Mouse (Mus musculus): Measurements from ENCODE around the gene Tmem88b.

Gene Tmem88b

DNA sequence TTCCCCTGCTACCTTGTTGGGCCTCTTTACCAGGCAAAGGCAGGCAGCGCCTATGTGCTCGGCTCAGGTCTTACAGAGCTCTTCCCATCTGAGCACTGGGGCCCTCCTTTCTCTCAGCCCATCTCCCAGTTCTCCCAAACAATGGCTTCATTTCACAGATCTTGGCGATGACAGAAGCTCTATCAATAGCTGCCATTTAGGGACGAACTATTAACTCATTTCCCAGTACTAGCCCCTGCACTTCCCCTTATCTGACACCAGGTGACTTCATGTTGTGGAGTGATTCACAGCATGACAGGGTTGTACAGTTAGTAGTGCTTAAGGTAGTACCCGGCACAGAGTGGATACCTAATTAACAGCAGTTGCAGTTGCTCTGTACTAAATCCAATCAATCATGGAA, at the start of gene Tmem88b:
Tmem88b (minus strand) TSS at position 56 of the 400 bp plus-strand sequence.
- in situ Hi-C loops (cut with MboI, MseI), result no loop called here

DNA sequence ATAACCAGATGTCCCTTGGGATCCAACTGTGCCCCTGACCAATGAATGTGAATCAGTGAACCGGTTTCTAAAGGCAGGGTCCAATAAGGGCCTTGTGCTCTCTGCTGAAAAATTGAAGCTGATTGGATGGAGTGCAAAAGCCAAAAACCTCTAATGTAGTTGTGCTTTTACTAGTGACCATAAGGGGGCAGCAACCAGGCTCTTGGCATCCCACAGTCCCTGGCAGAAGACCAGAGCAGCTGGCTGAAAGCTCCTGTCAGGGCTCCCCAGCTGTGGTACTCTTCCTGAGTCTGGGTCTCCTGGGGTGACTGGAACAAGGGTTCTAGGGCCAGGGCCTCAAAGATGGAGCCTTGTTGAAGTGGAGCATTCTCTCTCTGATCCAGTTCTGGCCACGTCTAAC, 48.2 kb upstream of the Tmem88b start:
- in situ Hi-C loops (cut with MboI, MseI), result no loop called here

GRCm38 (mm10) chr4:155833234-155833633, 47.6 kb upstream of the Tmem88b start:
- in situ Hi-C loops (cut with MboI, MseI), result no loop called here

GRCm38 (mm10) chr4:155832321-155832720, 46.6 kb upstream of the Tmem88b start:
- in situ Hi-C loops (cut with MboI, MseI), result no loop called here

DNA sequence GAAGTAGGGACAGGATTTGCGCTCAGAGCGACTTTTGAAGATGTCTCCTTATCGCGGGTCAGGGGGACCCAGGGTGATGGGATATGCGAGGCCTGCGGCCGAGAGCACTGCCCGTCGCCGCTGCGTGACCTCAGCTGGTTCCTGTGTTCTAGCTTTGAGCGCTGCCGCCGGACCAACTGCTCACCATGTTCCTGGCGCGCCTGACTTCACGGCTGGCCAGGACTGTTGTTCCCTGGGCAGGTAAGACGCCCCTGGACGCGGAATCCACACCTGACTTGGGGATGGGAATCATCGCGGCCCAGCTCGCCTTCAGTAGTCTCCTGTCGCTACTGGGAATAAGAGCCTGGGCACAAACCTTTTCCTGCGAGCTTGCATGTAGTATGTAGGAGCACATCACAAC, 46.2 kb upstream of the Tmem88b start:
- in situ Hi-C loops (cut with MboI, MseI), result no loop called here

DNA sequence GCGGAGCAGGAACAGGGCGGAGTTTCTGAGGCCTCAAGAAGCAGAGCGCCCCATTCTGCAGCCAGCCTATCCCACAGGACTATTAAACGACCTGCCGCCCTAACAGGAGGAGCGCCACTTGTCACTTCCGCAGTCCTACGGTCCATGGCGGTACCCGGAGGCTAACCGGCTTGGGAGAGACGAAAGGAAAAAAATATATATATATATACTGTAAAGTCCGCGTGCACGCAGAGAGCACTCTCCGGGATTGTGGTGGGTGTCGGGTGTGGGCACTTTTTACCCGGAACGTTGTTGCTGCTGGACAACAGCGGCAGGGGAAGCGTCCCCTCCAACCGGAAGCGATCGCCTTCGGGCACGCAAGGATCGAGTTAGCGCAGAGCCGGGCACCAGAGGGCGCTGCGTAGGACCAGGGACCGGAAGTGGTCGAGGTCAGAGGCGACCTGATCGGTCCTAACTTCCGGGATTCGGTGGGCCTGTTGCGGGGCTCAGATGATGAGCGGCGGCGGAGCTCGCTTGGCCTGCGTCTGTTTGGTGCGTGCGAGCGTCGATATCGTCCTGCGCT, 45.6 kb upstream of the Tmem88b start, which contains the start of gene Aurkaip1:
Aurkaip1 (plus strand) TSS at position 68 of the 562 bp plus-strand sequence.
- in situ Hi-C loops (cut with MboI, MseI), result no loop called here

- in situ Hi-C loops (cut with MboI, MseI), result no loop called here
Measured at GRCm38 (mm10) chr4:155830596-155830995, 44.9 kb upstream of the Tmem88b start.

- in situ Hi-C loops (cut with MboI, MseI), result no loop called here
Measured at GRCm38 (mm10) chr4:155829866-155830265, 44.2 kb upstream of the Tmem88b start.

DNA sequence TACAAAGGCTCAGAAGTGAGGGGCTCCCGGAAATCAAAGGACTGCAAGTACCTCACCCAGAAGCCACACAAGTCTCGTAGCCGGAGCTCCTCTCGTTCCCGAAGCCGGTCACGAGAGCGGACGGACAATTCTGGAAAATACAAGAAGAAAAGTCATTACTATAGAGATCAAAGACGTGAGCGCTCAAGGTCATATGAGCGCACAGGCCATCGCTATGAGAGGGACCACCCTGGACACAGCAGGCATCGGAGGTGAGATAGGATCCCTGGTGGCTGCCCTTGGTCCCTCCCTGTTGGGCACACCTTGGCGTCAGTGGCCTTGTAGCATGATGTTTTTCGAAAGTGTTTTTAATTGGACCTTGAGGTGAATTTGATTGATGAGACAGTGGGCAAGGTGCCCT, 37.8 kb upstream of the Tmem88b start:
- in situ Hi-C loops (cut with MboI, MseI), result no loop called here

DNA sequence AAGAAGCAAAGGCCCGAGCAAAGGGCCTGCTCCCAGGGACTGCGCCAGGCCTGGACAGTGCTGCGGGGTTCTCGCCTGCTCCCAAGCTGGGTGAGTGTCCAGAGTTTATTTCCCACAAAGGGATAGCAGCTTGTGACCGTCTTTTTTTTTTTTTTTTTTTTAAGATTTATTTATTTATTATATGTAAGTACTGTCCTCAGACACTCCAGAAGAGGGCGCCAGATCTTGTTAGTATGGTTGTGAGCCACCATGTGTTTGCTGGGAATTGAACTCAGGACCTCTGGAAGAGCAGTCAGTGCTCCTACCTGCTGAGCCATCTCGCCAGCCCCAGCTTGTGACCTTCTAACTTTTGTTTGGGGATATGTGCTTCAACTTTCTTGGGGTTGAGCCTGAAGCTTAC, 35.4 kb upstream of the Tmem88b start:
- in situ Hi-C loops (cut with MboI, MseI), result no loop called here

- in situ Hi-C loops (cut with MboI, MseI), result no loop called here
Measured at GRCm38 (mm10) chr4:155817533-155817932, 31.9 kb upstream of the Tmem88b start.

DNA sequence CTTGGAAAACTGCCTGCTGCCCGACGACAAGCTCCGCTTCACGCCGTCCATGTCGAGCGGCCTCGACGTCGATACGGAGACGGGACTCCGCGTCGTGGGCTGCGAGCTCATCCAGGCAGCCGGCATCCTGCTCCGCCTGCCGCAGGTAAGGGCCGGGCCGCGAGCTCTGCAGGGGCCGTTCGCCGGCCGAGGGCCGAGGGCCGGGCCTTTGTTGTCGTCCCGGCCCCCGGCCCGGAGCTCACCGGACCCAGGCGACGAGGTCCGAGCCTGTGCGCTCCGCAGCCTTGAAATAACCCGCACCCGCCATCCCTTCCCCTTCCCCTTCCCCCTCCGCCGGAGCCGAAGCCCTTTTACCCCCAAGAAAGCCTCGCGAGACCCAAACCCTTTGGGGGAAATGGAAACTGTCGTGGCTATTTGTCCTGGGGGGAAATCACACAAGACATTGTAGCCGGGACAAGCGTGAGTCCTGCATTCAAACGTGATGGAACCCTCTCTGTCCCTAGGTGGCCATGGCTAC, 27.0 kb upstream of the Tmem88b start:
- in situ Hi-C loops (cut with MboI, MseI), result no loop called here

DNA sequence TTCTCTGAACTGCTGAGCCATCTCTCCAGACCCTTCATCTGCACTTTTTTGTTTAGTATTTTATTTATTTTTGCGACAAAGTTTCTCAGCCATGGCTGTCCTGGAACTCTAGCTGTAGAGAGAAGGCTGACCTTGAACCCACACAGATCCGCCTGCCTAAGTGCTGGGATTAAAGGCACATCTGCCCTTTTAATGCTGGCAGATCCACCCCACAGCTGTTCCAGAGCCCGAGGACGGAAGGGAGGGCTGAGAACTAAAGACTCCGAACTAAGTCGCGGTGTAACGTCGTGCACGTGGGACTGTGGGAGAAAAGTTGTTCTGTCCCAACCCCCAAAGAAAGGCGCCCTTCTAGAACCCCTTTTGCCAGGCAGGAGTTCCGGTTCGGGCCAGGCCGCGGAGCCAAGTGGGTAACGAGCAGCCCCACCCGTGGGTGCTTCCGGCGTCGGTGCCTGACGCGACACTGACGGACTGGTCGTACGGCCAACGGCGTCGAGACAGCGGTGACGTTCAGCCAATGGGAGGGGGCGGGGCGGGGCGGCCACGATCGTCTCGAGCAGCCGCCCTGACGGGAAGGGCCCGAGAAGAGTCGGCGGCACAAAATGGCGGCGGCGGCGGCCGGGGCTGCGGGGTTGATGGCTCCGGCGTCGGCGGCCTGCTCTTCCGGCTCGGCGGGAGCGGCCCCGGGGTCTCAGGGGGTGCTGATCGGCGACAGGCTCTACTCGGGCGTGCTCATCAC, 26.4 kb upstream of the Tmem88b start, which contains the start of gene Ccnl2:
Ccnl2 (plus strand) TSS at position 561 of the 736 bp plus-strand sequence.
- in situ Hi-C loops (cut with MboI, MseI), result no loop called here

DNA sequence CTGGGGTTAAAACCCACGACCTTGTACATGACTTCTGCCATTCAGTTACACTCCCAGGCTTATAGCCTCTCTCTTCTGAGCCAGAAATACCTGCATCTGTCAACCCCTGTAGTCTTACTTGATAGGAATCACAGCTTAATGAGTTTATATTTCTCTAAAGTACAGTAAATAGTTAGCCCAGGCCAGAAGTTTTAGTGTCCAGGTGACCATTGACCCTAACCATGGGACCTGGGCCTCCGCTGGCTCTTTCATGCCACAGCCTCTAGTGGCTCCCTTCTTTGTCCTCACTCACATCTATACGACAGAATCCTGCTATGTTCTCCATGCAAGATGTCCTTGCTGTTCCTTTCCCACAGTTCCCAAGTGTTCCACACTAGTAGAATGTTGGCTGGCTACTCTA, 22.2 kb upstream of the Tmem88b start:
- in situ Hi-C loops (cut with MboI, MseI), result no loop called here

DNA sequence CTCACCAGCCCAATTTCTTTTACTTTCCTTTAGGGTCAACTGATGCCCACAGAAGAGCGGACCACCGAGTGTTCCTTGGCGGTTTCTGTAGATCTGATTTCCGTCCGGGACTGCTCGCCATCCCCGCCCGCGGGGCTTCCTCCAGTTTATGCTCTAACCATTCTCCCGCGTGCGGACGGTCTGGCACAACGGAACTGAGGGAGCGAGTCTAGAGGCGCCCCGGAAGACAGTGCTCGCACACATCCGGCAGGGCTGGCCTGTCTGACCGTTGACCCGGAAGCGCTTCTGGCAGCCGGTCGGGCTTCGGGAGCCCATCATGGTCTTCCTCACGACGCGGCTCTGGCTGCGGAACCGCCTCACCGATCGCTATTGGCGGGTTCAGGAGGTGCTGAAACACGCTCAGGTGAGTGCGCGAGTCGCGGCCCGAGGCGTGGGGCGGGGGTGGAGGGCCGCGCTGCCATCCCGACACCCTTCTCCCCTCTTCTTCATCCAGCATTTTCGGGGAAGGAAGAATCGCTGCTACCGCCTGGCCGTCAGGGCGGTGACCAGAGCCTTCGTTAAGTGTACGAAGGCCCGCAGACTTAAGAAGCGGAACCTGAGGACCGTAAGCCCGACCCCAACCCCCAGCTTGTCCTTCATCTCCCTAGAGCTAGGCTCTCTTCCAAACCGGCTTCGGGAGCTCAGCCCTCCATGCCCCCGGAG, 17.8 kb upstream of the Tmem88b start:
- in situ Hi-C loops (cut with MboI, MseI), result no loop called here

GRCm38 (mm10) chr4:155802741-155803339, 17.2 kb upstream of the Tmem88b start, which contains the start of gene Mrpl20:
Gene Mrpl20 (plus strand): TSS chr4:155802878.
- in situ Hi-C loops (cut with MboI, MseI), result no loop called here

- in situ Hi-C loops (cut with MboI, MseI), result no loop called here
Measured at GRCm38 (mm10) chr4:155802075-155802474, 16.4 kb upstream of the Tmem88b start.

DNA sequence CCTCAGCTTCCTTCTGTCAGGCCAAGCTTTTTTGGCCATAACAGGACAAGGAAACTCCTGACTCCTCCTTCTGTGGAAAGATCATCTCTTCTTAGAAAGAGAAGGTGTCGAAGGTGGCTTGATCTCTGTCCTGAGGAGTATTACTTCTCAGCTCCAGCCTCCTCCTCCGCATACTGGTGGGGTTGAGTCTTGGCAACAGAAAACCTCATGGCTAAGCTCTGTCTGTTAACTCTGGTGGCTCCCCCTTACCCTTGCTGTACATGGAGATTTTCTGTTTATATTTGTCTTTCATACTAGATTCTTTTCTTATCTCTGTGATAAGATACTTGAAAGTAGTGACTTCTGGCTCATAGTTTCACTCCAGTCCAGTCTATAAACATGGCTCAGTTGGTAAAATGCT, 8.1 kb upstream of the Tmem88b start:
- in situ Hi-C loops (cut with MboI, MseI), result no loop called here

GRCm38 (mm10) chr4:155791240-155791933, 5.7 kb upstream of the Tmem88b start:
- in situ Hi-C loops (cut with MboI, MseI), result no loop called here

GRCm38 (mm10) chr4:155790650-155791161, 5.0 kb upstream of the Tmem88b start:
- in situ Hi-C loops (cut with MboI, MseI), result no loop called here

- in situ Hi-C loops (cut with MboI, MseI), result no loop called here
Measured at GRCm38 (mm10) chr4:155790021-155790489, 4.4 kb upstream of the Tmem88b start, which contains the start of gene Ankrd65. Gene Ankrd65 (plus strand): TSS chr4:155790439.
